Mouse (Mus musculus): ENCODE measurements at regions not wholly inside any gene's neighbourhood (a gene's known extent, or its start where the extent isn't known, plus 50 kb on each side); places are given as distances from the start of the nearest gene placed in this dataset.
A peak's percentile ranks its signal among the peaks of the same experiment; 100 is the strongest.
"Not testable (repeated sequence)": the region's sequence is repeated elsewhere in the genome, so short reads cannot be mapped to it uniquely, and the experiment has no call there.

DNA sequence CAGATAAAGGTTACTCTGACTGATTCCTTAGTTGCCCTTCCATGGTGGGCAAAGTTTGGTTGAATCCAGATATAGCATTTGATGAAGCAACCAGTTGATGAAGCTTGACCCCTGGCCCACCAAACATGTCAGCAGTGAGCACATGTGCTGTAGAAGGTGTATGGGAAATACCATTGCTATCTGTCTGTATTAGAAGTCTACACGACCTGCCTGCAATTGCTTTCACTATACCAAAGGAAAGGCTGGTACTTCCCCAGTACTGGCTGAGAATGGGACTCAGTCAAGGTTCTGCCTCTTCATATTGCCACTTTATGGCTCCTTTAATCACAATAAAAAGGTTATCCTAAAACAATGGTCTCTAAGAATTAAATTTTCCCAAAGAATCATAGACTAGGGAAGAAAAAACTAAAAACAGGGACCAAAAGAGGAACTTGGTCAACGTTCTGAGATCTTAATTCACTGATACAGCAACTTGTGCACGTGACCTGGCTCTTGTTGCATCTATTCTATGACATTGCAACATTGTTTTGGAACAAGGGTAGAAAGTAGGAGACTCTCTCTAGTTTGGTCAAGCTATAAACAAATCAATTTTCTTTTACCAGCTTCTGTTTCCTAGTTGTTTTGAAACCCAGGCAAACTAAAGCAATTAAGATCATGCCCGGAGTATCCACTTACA, 284.0 kb downstream of the Rapgef2 start:
- no peak for DNase-seq (ENCODE audit: low read depth, low spot score)

GRCm38 (mm10) chr3:79001754-79002153, 284.6 kb downstream of the Rapgef2 start:
- DNase-seq (ENCODE audit: low read depth, low spot score): no peak

DNA sequence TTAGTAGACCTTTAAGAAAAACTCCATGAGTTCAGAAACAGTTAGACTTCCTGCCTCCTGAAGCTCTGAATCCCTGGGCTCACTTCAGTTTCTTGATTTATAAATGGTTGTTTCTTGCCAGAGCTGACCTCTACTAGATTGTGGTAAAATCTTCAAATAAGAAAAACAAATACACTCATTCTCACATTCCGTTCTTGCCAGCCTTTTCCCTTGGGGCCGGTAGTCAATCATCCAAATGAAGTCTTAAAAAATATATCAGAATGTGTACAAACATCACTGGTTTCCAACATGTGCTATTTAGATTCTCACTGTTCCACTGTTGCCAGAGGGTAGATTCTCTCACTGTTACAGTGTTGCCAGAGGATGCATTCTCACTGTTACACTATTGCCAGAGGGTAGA, 286.0 kb downstream of the Rapgef2 start:
- no peak for DNase-seq (ENCODE audit: low read depth, low spot score)

- DNase-seq (ENCODE audit: low read depth, low spot score): no peak
These were observed 286.5 kb downstream of the Rapgef2 start for GRCm38 (mm10) chr3:78999803-79000202.

DNA sequence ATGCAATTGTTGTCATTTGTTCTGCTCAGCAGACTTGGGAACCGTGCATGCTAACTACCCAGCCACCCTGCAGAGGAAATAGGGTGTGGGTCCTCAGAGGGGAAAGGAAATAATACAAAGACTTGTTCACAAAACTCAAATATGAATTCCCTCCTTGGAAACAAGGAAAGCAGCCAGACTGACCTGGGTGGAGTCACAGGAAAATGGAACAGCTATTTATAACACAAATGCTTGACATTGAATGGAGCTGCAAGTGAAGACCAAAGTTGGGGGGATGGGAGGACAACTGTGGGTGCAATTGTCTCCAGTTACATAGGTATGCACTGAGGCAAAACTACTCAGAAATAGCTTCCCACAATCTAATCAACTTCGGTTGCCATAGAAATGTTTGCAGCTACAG, 298.2 kb downstream of the Rapgef2 start:
- no peak for DNase-seq (ENCODE audit: low read depth, low spot score)

GRCm38 (mm10) chr3:78986726-78987125, 299.6 kb downstream of the Rapgef2 start:
- DNase-seq (ENCODE audit: low read depth, low spot score): peak; percentile 33

DNA sequence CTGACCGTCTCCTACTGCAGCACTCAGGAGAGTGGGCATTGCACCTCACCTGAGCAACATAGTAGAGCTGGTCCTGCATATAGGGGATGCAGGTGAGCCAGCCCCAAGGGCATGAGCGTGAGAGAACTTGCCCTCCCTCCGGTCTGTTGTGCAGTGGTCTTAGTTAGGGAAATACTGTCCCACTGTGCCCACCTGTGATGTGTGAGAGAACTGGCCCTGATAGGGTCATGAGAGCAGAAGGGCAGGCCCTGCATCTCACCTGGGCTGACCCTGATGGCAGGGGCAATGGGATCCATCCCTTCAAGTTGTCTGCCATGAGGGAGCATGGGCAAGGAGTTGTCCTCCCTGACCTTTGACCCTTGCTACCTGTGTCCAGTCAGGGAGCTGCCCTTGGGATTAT, 305.3 kb downstream of the Rapgef2 start:
- no peak for DNase-seq (ENCODE audit: low read depth, low spot score)

DNA sequence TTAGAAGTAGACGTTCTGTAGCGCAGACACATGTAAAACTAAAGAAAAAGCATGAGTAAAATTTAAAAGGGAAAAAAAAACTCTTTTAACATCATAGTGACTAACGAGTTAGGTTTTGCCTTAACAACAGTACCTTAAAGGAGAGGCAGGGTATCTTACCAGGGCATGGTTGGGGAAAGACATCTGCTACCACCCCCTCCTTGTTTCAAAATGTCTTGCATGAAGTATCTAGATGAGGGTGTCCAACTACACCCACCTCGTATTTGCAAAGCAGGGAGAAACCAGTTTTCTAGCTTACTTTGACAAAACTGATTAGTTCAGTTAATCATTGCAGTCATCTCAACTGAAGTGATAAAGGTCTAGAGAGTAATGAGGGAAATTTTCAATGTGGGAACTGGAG, 307.5 kb downstream of the Rapgef2 start:
- no peak for DNase-seq (ENCODE audit: low read depth, low spot score)

DNA sequence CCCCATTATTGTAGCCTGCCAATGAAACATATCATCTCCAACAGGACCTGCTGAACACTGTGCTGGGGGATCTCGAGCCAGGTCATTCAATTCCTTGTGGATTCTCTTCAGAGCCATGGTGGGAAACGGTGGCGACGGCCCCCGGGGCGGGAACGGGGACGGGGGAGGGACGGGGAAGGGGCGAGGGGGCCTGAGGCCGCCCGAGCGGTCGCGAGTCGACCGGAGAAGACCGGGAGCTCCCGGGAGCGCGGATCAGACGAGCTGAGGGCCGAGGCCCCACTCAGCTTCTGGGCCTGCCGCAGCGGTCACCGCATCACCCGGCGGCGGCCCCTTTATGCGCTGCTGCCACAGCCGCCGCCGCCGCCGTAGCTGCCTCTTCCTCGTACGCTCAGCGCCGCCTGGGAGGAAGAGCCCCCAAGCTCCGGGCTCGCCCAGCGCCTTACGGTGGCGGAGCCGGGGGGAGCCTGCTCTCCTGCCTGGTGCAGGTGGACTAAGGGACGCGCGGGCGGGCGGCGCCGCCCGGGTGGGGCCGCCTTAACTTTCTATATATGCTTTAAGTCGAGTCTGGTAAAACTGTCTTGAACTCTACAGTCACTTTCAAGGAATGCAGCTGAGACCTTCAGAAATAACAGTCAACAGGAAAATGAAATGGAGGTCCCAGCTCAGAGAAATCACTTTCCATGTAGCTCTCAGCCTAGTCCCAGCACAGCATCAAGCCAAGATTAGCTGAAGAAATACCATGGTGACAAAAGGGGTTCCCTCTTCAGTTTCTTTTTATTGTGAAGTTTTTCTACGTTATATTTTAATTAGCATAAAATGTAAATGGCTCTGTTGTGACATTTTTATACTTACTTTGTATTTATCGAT, 319.4 kb downstream of the Rapgef2 start:
- not testable (repeated sequence) for DNase-seq (ENCODE audit: low read depth, low spot score)

- no peak for DNase-seq (ENCODE audit: low read depth, low spot score)
These were observed 322.0 kb downstream of the Rapgef2 start for GRCm38 (mm10) chr3:78964231-78964858.

GRCm38 (mm10) chr3:78958781-78959180, 327.5 kb downstream of the Rapgef2 start:
- DNase-seq (ENCODE audit: low read depth, low spot score): peak; percentile 70

DNA sequence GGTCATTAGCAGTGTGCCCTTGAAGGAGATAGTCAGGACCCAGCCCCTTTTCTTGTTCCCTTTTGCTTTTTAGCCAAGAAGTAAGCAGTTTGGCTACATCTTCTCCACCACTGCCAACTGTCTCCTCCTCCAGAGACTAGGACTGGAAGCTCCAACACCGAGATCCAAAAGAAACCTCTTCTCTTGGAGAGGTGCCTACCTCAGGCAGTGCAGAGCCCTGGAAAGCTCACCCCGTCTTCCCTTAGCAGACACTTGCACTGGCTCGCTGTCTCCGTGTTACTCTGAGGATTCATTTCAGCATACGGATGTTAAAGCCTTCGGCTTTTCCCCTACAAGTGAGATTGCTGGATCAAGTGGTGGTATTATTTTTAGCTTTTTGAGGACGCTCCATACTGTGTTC, 331.0 kb downstream of the Rapgef2 start:
- no peak for DNase-seq (ENCODE audit: low read depth, low spot score)

DNA sequence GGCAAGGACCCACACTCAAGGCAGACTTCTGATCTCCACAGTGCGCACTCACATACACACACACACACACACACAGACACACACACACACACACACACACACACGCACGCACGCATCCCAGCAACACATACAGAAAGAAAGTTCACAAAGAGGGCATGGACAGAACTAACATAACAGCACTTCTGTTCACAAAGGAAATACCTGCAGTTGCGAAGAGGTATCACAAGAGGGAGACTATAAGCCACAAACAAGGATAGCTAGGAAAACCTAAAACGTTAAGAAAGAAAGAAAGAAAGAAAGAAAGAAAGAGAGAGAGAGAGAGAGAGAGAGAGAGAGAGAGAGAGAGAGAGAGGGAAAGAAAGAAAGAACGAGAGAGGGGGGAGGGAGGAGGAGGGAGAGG, 336.9 kb downstream of the Rapgef2 start:
- DNase-seq (ENCODE audit: low read depth, low spot score): peak; percentile 58

- DNase-seq (ENCODE audit: low read depth, low spot score): no peak
These were observed 337.6 kb downstream of the Rapgef2 start for GRCm38 (mm10) chr3:78948700-78949099.

GRCm38 (mm10) chr3:78948171-78948570, 338.1 kb downstream of the Rapgef2 start:
- DNase-seq (ENCODE audit: low read depth, low spot score): peak; percentile 74

DNA sequence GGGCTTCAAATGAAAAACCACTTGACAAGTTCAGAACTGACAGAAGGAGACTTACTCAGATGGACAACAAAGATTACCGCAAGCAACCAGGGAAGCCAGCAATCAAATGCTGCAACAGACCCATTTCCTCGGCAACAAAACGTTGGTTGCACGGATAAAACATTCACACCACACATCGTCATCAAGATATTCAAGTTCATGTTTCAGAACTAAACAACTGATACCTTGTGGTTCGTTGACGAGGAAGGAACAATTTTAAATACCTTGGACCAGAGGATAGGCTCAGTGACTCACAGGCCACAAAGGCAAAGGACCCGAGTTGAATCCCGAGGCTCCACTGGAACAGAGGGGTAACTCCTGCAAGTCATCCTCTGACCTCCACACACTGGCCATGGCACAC, 339.1 kb downstream of the Rapgef2 start:
- DNase-seq (ENCODE audit: low read depth, low spot score): no peak

DNA sequence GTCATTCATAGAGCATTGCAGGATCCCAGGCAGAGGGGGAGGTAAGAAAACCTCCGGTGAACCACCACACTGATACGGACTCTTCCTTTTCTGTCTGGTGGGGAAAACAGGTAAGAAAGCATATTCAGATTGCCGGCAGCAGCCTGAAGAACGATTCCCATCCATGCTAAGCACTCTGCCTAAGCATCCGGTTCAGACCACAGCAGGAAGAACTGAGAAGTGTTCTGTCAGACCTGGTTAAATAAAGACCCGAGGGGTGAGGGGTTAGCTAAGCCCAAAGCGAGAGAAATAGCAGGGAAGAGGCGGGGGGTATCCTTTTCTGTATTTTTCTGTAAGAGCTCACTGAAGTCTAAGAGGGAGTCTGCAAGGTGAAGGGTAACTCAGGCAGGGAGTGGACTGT, 342.1 kb downstream of the Rapgef2 start:
- peak; percentile 6 for DNase-seq (ENCODE audit: low read depth, low spot score)

- no peak for DNase-seq (ENCODE audit: low read depth, low spot score)
These were observed 353.3 kb downstream of the Rapgef2 start for GRCm38 (mm10) chr3:78932975-78933374.

DNA sequence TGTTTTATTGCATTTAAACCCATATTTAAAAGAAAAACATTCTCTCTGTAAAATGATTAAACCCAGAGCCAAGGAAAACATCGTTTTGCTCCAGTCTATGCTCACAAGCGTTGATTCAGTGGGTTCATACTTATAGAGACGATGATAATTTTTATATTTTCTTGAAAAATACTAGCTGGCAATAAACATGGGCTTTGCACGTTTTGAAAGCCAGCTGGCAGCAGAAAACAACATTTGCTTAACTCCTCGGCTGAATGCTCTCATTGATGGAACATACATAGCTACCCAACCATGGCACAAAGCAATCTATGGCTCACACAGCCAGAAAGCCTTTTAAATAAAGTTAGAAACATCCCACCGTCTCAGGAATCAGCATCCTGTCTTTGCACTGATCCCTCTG, 366.5 kb downstream of the Rapgef2 start:
- no peak for DNase-seq (ENCODE audit: low read depth, low spot score)

- DNase-seq (ENCODE audit: low read depth, low spot score): peak; percentile 72
These were observed 366.9 kb downstream of the Rapgef2 start for GRCm38 (mm10) chr3:78919407-78919806.

GRCm38 (mm10) chr3:78908196-78908844, 378.0 kb downstream of the Rapgef2 start:
- no peak for DNase-seq (ENCODE audit: low read depth, low spot score)

DNA sequence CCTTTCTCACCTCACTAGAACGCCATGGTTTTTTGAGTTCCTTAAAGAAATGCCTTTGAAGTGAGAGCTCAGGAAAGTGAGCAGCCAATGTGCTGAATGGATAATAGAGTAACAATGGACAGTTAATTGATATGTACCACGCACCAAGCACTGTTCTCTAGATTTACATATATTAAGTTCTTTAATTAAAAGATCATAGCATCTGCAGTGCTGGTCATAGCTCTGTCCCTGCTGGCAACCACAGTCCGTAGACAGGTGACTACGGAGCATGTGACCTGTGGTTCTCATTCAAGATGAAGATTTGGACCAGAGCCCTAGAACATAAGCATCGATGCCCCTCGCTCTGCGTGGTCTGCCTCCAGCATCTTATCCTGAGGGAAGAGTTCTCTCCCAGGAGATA, 378.5 kb downstream of the Rapgef2 start:
- no peak for DNase-seq (ENCODE audit: low read depth, low spot score)
